Mouse (Mus musculus): ENCODE results near the gene Col4a5.

DNA sequence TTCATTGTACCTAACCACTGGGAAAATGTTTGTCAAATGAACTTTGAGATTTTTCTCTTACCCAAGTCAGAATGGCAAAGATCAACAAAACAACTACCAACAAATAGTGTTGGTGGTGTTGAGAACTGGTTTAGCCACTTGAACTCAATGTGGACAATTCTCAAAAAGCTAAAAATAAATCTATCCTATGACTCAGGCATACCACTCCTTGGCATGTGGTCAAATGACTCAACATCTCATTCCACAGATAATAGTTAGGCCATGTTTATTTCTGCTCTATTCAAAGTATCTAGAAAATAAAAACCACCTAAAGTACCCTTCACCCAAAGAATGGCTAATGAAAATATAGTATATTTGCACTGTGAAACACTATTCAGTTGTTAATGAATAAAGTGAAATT is 58.3 kb downstream of the Col4a5 start:
- TF ChIP-seq CTCF (IDR thresholded peaks at IDR 0.05; ENCODE audit: borderline replicate concordance, insufficient read depth, low read depth, low read length) (no peak), POLR2A (IDR thresholded peaks at IDR 0.05; ENCODE audit: borderline replicate concordance, insufficient read depth, low read length) (no peak)
